Mouse (Mus musculus) spleen, postnatal 14 days (tissue): ENCODE measurements around the gene Irf9.

Source experiments
- DNase-seq, 2 experiments: peaks; one replicate each; pipeline ENCODE4 v3.0.0; 2021 to 2022; ENCODE audit warnings: low spot score in 2 of 2

Irf9 gene

DNA sequence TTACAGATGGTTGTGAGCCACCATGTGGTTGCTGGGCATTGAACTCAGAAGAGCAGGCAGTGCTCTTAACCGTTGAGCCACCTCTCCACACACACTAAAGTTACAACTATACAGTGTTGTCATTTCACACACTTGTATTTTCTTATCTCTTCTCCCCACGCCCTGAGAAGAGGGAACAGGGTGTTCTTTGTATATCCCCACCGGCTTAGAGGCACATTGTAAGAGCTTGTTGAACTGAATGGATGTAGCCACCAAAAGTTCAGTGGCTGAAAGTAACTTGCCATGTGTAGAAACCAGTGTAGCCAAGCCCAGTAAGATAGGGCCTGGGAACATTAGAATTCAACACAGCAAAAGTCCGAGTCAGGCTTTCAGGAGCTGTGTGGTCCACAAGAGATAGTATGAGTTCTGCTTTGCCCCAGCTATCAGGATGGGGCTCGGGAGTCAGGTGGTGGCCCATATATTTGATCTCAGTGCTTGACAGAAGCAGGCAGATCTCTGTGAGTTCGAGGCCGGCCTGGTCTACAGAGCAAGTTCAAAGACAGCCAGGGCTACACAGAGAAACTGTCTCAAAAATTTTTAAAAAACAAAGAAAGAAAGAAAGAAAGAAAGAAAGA lies 11.3 kb downstream of the Irf9 start:
- no peak for DNase-seq

- DNase-seq, result no peak
Observed at GRCm38 (mm10) chr14:55615876-55616275, 12.5 kb downstream of the Irf9 start.

GRCm38 (mm10) chr14:55616844-55617243 lies 13.5 kb downstream of the Irf9 start:
- no peak for DNase-seq

GRCm38 (mm10) chr14:55617822-55618221 lies 14.5 kb downstream of the Irf9 start, which contains the start of gene Rec8:
Gene Rec8, plus strand, starts transcription at chr14:55618037.
- DNase-seq, result no peak

DNA sequence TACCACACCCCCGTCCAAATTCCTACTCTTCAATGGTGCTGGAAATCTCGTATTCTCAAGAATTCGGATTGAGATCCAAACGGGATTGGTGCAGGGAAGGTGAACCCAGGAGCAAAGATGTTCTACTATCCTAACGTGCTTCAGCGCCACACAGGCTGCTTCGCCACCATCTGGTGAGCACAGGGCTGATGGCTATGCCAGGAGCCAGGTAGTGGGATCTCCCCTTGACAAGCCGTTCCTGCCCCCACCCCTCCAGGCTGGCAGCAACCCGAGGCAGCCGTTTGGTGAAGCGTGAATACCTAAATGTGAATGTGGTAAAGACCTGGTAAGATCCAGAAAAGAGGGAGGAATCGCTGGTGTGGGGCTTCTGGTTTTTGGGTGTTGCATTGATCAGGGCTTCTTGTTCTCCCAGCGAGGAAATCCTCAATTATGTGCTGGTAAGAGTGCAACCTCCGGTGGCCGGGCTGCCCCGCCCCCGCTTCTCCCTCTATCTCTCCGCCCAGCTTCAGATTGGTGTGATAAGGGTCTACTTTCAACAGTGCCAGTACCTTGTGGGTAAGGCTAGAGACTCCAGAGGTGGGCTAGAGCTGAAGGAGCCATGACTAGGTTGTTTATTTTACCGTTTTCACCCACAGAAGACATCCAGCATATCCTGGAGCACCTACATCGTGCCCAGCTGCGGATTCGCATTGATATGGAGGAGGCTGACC lies 15.3 kb downstream of the Irf9 start:
- no peak for DNase-seq

GRCm38 (mm10) chr14:55628077-55628827 lies 24.9 kb downstream of the Irf9 start:
- no peak for DNase-seq

GRCm38 (mm10) chr14:55629312-55629711 lies 25.9 kb downstream of the Irf9 start:
- DNase-seq, result peak; percentile 51 to 72

DNA sequence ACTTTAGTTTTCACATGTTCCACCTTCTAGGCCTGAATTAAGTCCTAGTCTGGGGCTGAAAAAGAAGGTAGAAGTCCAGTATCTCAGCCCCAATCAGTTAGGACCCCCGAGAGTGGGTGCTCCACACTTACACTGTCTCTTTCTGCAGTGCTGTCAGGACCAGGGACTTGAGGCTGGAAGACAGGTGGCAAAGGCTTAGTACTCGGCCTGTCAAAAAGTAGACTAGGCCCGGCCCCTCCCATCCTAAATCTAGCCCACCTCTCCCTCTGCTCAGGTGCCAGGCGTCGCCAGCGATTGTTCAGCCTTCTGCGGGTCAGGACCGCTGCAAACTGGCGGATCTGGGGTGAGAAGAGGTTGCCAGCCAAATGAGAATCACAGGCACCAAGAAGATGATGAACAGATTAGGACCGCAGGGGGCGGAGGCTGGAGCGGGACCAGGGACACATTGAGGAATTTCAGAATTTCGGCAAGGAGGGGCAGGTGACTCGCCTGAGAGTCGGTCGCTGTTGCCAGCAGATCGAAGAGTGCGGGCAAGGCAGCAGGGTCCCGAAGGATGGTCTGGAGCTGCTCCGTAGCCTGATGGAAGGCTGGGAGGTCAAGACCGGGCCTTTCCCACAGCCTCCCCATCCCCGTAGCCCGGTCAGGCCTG lies 31.6 kb downstream of the Irf9 start:
- DNase-seq, result no peak

DNA sequence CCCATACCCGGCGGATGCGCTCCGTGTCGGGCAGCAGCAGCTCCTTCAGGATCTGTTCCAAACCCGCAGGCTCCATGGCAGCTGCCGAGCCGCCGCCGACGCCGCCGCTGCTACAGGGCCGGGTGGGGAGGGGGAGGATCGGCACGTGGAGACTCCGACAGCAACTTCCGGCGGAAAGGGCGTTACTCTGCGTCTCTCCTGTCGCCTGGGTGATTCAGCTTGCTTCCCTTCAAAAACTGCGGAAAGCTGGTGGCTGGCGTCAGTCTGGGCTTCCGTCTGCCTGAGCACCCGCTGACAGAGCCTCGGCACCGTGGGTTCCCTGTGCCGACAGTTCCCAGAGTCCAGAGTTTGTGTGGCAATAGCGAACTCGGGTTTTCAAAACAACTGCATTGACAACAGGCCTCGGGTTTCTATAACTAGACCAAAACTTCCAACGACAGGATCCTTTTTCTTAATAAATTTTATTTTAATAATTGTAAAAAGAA lies 32.2 kb downstream of the Irf9 start, which contains the start of gene Ipo4:
Gene Ipo4, minus strand, starts transcription at position 435 of the 485 bp plus-strand sequence.
- DNase-seq, result peak; percentile 55 to 67

- DNase-seq, result no peak
Observed at GRCm38 (mm10) chr14:55637795-55638194, 34.4 kb downstream of the Irf9 start, which contains the start of gene Gm49378. Gene Gm49378, minus strand, starts transcription at chr14:55637895.

GRCm38 (mm10) chr14:55640816-55641215 lies 37.4 kb downstream of the Irf9 start:
- DNase-seq, result no peak

DNA sequence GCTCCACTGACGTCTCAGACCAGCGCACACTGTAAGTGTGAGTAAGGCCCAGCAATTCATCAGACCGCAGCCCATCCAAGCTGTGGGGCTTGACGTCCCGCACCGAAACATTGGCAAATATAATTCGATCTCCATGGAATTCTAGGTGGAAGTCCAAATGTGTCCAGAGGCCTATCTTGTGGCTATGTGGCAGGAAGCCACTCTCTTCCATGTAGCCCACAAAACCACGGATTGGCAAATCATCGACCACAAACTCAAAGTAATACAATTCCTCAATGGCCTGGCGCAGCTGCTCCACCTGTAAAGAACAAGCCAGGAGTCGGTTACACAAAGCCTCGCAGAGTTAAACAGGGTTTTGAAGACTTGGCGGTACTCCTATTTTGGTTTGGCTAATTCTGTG lies 37.9 kb downstream of the Irf9 start:
- DNase-seq, result no peak

GRCm38 (mm10) chr14:55642679-55643059 lies 39.3 kb downstream of the Irf9 start:
- DNase-seq, result no peak

DNA sequence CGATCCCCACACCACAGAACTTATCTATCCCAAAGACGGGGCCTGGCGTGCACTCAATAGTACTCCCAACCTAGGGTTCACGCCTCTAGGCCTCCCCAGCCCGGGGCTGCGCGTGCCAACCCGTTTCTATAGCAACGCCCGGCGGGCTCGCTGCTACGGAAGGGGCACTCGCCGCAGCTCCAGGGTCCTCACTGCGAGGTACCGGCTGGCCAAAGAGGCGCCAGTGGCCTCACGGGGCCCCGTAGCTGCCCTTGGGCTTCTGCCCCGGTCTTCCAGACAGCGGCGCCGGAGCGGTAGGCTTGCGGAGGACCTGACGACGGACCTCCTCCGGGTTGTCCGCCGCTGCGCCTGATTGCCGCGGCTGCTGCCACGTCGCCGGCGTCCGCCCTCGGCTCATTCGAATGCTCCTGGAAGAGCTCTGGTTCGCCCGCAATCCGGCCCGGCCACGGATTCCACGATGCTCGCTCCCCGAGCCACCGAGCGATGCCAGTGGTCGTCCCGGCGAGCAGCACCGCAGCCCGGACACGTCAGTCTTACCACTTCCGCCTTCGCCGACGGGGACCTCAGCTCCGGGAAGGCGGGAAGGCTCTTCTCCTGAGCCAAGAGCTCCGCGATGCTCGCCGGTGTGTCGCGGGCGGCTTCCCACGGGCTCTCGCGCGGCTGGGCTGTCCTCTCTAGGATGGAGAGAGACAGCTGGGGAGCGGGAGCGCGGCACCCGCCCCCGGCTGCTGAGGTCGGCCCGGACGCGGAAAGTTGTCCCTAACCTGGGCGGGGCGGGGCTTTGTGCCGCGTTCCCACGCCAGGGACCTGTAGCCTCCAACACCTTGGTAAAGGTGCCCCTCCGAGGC lies 39.9 kb downstream of the Irf9 start, which contains the start of gene Tm9sf1:
Gene Tm9sf1, minus strand, starts transcription at position 747 of the 848 bp plus-strand sequence.
- peak; percentile 75 to 81 for DNase-seq

- DNase-seq, result no peak
Observed at GRCm38 (mm10) chr14:55644261-55644888, 41.0 kb downstream of the Irf9 start.

DNA sequence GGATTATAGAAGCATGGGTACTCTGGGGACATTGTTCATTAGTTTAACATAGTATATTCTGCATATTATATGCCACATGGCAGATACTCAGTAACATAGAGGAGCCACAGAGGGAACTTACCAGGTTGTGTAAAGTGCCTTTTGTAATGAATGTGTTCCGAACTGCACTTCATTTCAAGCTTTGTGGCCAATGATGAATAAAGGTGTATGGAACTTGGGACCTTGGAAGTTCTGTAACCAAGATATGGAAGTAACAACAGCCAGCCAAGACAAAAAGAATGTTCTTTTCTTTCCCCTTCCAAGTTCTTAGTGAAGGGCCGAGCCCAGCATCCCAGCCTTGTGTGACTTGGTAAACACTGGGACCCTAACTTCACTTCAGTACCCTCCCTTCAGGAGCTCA lies 46.5 kb downstream of the Irf9 start, which contains the start of gene Tssk4:
Gene Tssk4, plus strand, starts transcription at position 301 of the 400 bp plus-strand sequence.
- DNase-seq, result no peak

DNA sequence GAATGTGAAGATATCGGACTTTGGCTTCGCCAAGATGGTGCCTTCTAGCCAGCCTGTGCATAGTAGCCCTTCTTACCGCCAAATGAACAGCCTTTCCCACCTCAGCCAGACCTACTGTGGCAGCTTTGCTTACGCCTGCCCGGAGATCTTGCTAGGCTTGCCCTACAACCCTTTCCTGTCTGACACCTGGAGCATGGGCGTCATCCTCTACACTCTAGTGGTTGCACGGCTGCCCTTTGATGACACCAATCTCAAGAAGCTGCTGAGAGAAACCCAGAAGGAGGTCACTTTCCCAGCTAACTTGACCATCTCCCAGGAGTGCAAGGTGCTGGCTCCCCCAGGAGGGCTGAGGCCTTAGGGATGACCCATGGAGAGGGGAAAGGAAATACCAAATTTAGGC lies 48.2 kb downstream of the Irf9 start:
- no peak for DNase-seq

DNA sequence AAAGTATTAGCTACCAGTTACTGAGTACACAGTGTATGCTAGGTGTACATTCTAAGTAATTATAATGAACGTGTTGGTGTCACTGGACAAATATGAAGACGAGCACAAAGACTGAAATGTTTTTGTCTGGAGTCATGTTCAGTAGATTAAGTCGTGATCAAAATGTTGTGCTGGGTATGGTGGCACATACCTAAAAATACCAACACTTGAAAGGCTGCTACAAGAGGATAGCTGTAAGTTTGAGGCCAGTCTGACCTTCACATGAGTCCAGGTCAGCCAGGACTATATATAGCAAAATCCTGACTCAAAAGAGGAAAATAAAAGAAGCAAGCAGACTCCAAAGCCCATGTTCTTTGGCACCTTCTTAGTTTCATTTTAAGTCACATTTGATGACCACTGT lies 53.6 kb downstream of the Irf9 start:
- no peak for DNase-seq

GRCm38 (mm10) chr14:55658011-55658410 lies 54.6 kb downstream of the Irf9 start:
- no peak for DNase-seq
